Mouse (Mus musculus) naive thymus-derived CD4-positive, alpha-beta T cell, adult 5 months (primary cell): ENCODE results near the gene Dnase2a. TPM values are rescaled to one million over a fixed set of nuclear protein-coding genes. Genes with fewer than 3 reads are reported as not detected.

Experiments used
- polyA plus RNA-seq: library from polyadenylated mRNA; unstranded; fragments of 100-300 nt; shearing (Covaris generic); gene quantifications from one replicate; pipeline ENCODE4 v1.2.1, GENCODE M21; 2017

Dnase2a gene
- 4.9 TPM for polyA plus RNA-seq

DNA sequence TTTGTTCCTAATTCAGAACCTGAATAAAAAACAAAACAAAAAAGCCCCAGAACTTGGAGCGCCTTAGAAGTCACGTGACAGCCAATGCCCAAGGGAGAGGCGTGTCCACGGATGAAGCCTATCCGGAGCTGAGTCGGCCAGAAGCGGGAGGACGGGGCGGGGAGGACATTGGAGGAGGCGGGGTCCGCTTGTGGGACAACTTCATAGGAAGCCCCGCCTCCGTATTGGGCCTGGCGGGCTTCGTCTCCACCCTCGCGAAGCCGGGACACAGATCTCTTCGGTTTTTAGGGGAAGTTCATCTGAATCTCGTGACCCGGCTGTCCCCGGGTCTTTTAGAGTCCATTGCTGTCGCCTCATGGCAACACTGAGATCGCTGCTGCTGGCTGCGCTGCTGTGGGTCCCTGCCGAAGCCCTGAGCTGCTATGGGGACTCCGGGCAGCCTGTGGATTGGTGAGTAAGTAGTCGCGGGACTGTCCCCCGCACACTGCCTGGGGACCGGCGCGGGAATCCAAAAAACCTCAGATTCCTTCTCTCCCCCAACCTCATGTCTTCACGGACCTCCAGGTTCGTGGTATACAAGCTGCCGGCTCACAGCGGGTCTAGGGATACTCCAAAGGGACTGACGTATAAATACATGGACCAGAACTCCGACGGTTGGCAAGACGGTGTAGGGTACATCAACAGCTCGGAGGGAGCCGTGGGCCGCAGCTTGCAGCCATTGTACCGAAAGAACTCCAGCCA, at the start of gene Dnase2a:
Gene Dnase2a, plus strand, starts transcription at position 140 of the 741 bp plus-strand sequence.

DNA sequence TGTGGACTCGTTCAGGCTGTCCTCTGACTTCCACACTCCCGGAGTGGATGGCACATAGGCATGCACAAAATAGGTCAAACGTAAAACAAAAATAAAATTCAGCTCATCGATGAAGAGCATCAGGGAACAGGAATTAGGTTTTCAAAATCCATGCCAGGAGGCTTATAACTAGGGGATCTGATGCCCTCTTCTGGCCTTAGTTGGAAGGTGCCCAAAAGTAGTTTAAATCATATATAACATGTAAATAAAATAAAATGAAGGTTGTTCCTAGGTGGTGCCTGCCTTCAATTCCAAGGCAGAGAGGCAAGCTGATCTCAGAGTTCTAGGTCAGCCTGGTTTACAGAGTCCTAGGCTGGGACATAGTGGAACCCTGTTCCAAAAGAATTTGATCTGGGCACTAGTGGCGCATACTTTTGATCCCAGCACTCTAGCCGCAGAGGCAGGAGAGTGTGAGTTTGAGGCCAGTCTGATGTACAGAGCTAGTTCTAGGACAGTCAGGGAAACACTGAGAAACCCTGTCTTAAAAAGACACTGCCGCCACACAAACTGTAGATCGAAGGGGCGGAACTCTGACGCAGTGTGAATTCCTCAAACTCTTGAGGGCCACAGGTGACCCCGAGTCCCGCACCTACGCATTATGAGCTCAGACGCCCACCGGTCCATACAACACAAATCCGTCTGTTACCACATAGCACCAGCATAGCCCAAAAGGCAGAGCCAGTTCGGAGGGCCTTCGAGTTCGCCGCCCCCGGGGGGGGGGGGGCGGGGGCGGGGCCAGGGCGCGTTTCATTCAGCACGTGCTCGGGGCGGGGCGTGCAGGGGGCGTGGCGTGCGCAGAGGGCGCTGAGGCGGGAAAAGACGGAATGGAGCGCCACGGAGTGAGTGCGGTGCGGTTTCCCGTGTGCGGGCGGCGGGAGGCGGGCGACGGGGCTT, 36.7 kb upstream of the Dnase2a start, which contains the start of gene Syce2:
Gene Syce2, plus strand, starts transcription at position 736 of the 933 bp plus-strand sequence.

DNA sequence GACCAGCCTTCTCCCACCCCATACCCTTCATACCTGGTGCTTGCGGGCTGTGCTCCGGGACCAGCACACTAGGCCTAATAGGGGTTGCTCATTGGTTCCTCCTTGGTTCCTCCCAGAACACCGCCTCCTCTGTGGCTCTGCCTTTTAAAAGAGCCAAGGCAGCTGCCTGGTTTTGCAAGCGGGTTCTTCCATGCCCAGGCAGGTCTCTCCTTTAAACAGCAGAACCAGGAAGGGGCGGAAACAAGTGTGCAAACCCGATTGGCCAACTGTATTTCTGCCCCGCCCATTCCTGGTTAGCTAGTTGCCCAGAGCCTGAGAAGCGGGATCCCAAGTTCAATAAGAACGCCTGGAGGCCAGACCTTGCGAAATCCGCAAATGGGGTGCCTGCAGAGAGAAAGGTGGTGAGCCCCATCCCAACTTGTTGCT, 14.6 kb upstream of the Dnase2a start, which contains the start of gene Gcdh:
Gene Gcdh, minus strand, starts transcription at position 213 of the 426 bp plus-strand sequence.

DNA sequence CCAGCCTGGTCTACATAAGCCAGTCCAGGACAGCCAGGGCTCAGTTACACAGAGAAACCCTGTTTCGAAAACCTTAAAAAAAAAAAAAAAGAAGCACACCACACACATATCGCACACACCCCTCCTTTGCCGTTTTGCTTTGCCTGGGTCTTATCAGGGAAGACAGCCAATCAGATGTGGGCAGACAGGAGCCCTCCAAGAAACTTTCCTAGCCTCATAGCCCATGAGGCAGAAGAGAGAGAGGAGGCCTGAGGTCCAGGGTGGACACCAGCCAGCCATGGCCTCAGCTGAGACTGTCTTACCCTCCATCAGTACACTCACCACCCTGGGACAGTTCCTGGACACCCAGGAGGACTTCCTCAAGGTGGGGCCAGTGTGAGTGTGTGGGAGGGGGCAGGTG, 6.6 kb upstream of the Dnase2a start, which contains the start of gene Klf1:
Gene Klf1, plus strand, starts transcription at position 177 of the 400 bp plus-strand sequence.

DNA sequence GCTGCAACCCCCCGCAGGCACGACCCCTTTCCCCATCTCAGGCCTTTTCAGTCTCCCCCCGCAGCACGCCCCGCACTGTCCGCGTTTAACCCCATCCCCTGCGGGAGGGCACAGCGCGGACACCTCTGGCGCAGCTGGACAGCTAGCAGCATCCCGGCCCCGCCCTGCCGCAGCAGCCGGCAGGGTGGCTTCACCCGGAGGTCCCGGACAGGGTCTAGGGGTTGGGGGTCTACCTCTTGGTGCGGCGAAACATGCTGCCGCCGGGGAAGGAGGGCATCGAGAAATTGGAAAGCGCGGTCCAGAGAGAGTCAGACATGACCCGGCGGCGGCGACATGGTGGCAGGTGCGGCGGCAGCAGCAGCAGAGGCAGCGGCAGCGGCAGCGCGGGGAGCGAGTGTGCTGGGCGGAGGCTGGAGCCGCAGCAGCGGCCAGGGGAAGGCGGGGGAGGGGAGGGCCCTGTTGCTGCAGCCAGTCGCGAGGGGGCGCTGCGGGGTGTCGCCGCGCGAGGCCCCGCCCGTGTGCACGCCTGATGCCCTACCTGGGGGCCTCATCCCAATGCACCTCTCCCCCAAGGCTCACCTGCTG, 28.7 kb downstream of the Dnase2a start, which contains the start of gene Mast1:
Gene Mast1, minus strand, starts transcription at position 398 of the 585 bp plus-strand sequence.

DNA sequence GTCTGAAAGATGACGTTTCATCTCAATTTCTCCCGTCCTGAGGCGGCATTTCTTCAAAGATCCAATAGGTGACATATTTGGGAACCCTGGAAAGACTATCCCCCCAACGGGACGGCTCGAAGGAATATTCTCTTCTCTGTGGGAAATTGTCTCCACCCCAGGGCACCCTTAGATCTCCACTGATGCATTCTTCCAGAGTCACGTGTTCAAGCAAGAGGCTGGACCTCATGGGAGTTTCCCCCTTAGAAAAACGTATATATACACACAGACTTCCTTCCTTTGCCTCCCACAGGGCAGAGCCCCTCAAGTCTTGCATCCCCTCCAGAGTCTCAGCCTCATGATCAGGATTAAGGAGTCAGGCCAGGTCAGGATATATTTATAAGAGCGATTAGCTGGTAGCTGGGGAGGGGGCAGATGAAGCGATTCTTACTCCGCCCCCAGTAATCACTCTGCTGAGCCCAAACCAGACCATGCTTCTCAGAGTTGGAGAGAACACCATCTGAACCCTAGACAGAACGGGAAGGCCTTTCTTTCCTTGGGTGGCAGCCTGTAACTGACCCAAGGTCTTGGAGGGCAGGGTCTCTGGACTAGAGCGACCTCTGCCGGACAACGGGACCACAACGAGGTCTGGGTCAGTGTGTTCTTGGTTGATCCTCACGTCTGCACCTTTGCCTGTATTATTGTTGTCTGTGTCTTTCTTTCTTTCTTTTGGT, 38.3 kb downstream of the Dnase2a start, which contains the start of gene Rtbdn:
Gene Rtbdn, plus strand, starts transcription at position 464 of the 713 bp plus-strand sequence.

DNA sequence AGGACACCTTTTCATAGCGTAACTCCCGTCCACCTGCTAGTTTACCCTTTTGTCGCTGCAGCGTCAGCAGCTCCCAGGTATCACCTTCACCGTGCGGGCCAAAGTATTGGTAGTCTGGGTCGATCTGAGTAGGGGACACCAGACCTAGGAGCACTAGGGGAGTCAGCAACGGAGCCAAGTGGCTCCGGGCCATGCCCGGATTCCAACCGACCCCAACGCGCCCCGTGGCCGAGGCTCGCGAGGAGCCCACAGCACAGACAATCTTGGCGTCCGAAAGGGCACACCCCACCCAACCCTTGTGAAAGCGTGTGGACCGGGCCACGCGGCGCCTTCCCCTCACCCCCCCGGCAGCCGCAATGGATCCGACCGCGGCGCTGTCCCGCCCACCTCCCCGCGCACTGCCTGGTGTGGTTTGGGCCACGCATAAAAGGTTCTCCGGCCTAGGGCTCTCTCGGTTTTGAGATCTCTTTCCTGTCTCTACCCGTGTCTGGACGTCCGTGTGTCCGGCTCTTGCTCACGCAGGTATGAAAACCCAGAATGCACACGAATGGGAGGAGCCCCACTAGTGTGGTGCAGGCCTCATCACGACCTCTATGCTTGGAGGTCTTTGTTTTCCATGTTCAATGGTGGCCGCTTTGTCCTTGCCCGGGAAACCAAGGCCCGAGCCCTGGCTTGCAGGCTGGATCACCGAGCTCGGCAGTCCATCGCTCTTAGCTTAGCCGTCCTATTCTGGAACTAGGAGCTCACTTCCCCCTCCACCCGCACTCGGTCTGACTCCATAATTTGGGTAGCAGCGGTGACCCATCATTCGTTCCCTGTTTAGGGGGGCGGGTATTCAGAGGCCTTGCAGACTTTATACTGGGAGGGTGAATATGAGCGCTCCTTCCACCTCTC, 61.1 kb downstream of the Dnase2a start, which contains the start of the genes Gm49661, Prdx2 and Rnaseh2a:
Gene Gm49661, minus strand, starts transcription at position 193 of the 894 bp plus-strand sequence.
Gene Prdx2, plus strand, starts transcription at position 347 of the 894 bp plus-strand sequence.
Gene Rnaseh2a, minus strand, starts transcription at position 527 of the 894 bp plus-strand sequence.

Other genes starting within 250 kb of the Dnase2a start
- gene Ier2, start 245.7 kb upstream of the Dnase2a start, polyA plus RNA-seq: 473 TPM
- gene Trmt1, start 222.3 kb upstream of the Dnase2a start, polyA plus RNA-seq: 79.3 TPM
- gene Nacc1, start 220.7 kb upstream of the Dnase2a start, polyA plus RNA-seq: 14.7 TPM
- gene Lyl1, start 207.1 kb upstream of the Dnase2a start, polyA plus RNA-seq: not detected
- gene G430095P16Rik, start 185.6 kb upstream of the Dnase2a start, polyA plus RNA-seq: 15.7 TPM
- gene Nfix, start 108.2 kb upstream of the Dnase2a start, polyA plus RNA-seq: 12.9 TPM
- gene Dand5, start 85.7 kb upstream of the Dnase2a start, polyA plus RNA-seq: 1.7 TPM
- 25.6 TPM for gene Gadd45gip1, start 77.0 kb upstream of the Dnase2a start, polyA plus RNA-seq
- 153 TPM for gene Rad23a, start 67.9 kb upstream of the Dnase2a start, polyA plus RNA-seq
- gene Calr, start 61.6 kb upstream of the Dnase2a start, polyA plus RNA-seq: 394 TPM
- gene Farsa, start 51.6 kb upstream of the Dnase2a start, polyA plus RNA-seq: 96.7 TPM
- 3.5 TPM for gene Syce2, start 36.4 kb upstream of the Dnase2a start, polyA plus RNA-seq
- gene Gcdh, start 14.6 kb upstream of the Dnase2a start, polyA plus RNA-seq: 25.9 TPM
- gene Klf1, start 6.6 kb upstream of the Dnase2a start, polyA plus RNA-seq: 0.30 TPM
- 0.39 TPM for gene Mast1, start 28.8 kb downstream of the Dnase2a start, polyA plus RNA-seq
- not detected for gene Rtbdn, start 38.4 kb downstream of the Dnase2a start, polyA plus RNA-seq
- not detected for gene Gm49661, start 60.9 kb downstream of the Dnase2a start, polyA plus RNA-seq
- 93.0 TPM for gene Prdx2, start 61.0 kb downstream of the Dnase2a start, polyA plus RNA-seq
- 63.4 TPM for gene Rnaseh2a, start 61.2 kb downstream of the Dnase2a start, polyA plus RNA-seq
- 2,774 TPM for gene Junb, start 70.2 kb downstream of the Dnase2a start, polyA plus RNA-seq
- gene Hook2, start 82.0 kb downstream of the Dnase2a start, polyA plus RNA-seq: 12.8 TPM
- not detected for gene Best2, start 106.0 kb downstream of the Dnase2a start, polyA plus RNA-seq
- gene Asna1, start 116.7 kb downstream of the Dnase2a start, polyA plus RNA-seq: 22.6 TPM
- gene Trir, start 118.3 kb downstream of the Dnase2a start, polyA plus RNA-seq: 180 TPM
- 27.8 TPM for gene Tnpo2, start 128.4 kb downstream of the Dnase2a start, polyA plus RNA-seq
- gene Fbxw9, start 151.5 kb downstream of the Dnase2a start, polyA plus RNA-seq: 4.1 TPM
- gene Gm5741, start 159.4 kb downstream of the Dnase2a start, polyA plus RNA-seq: not detected
- 99.9 TPM for gene Dhps, start 163.2 kb downstream of the Dnase2a start, polyA plus RNA-seq
- gene Wdr83os, start 172.2 kb downstream of the Dnase2a start, polyA plus RNA-seq: 114 TPM
- gene Wdr83, start 172.7 kb downstream of the Dnase2a start, polyA plus RNA-seq: 18.4 TPM
- 109 TPM for gene Man2b1, start 174.7 kb downstream of the Dnase2a start, polyA plus RNA-seq
- gene Zfp791, start 214.5 kb downstream of the Dnase2a start, polyA plus RNA-seq: not detected
- not detected for gene Cks1brt, start 243.4 kb downstream of the Dnase2a start, polyA plus RNA-seq